Mouse (Mus musculus): ENCODE measurements at regions not wholly inside any gene's neighbourhood (a gene's known extent, or its start where the extent isn't known, plus 50 kb on each side); places are given as distances from the start of the nearest gene placed in this dataset.
A peak's percentile ranks its signal among the peaks of the same experiment; 100 is the strongest.

GRCm38 (mm10) chr12:106173211-106173610 is 163.2 kb downstream of the Vrk1 start:
- WGBS = 43% methylated on average over 8 of the region's 8 CpGs
- Histone ChIP-seq H3K9me3 (replicated peaks) (no peaks in the 10 kb centered on the region), H3K4me1 (replicated peaks) (peaks cover 17% of the 10 kb centered on the region; the same call in 1 of the 2 replicates), H3K4me3 (no peak overlapping the region), H3K9ac (no peak overlapping the region), H3K27me3 (peaks cover 42% of the 10 kb centered on the region), H3K36me3 (no peaks in the 10 kb centered on the region), H3K27ac (no peak overlapping the region), H3K4me2 (no peak overlapping the region)
- no peak for ATAC-seq (replicated peaks; ENCODE audit: insufficient number of reproducible peaks, insufficient read depth, low FRiP score, low read depth)

- H3K4me1 ChIP-seq (replicated peaks) = peaks cover 17% of the 10 kb centered on the region; the same call in 1 of the 2 replicates
- no peak overlapping the region; the same call in 1 of the 2 replicates for H3K9ac ChIP-seq
- ATAC-seq (replicated peaks; ENCODE audit: insufficient number of reproducible peaks, insufficient read depth, low FRiP score, low read depth) = no peak
- peak overlapping the region; percentile 92 for H3K4me2 ChIP-seq
- WGBS = under 1% methylated on average over 39 of the region's 39 CpGs
- H3K4me3 ChIP-seq = peak overlapping the region; percentile 51
- H3K27ac ChIP-seq = no peak overlapping the region
- no peaks in the 10 kb centered on the region for H3K9me3 ChIP-seq (replicated peaks)
- peaks cover 42% of the 10 kb centered on the region for H3K27me3 ChIP-seq
- no peaks in the 10 kb centered on the region for H3K36me3 ChIP-seq
Observed at GRCm38 (mm10) chr12:106174070-106174980, 164.3 kb downstream of the Vrk1 start.

GRCm38 (mm10) chr12:106174981-106175700 is 165.1 kb downstream of the Vrk1 start:
- WGBS = 5% methylated on average over 27 of the region's 27 CpGs
- H3K27me3 ChIP-seq = peaks cover 42% of the 10 kb centered on the region
- H3K9me3 ChIP-seq (replicated peaks) = no peaks in the 10 kb centered on the region
- H3K36me3 ChIP-seq = no peaks in the 10 kb centered on the region
- peak overlapping the region; percentile 92 for H3K4me2 ChIP-seq
- peak overlapping the region; percentile 51 for H3K4me3 ChIP-seq
- no peak overlapping the region for H3K9ac ChIP-seq
- ATAC-seq (replicated peaks; ENCODE audit: insufficient number of reproducible peaks, insufficient read depth, low FRiP score, low read depth) = no peak
- peaks cover 17% of the 10 kb centered on the region; the same call in 1 of the 2 replicates for H3K4me1 ChIP-seq (replicated peaks)
- no peak overlapping the region for H3K27ac ChIP-seq

GRCm38 (mm10) chr12:106177302-106177701 is 167.3 kb downstream of the Vrk1 start:
- peaks cover 17% of the 10 kb centered on the region; the same call in 1 of the 2 replicates for H3K4me1 ChIP-seq (replicated peaks)
- H3K9me3 ChIP-seq (replicated peaks) = no peaks in the 10 kb centered on the region
- no peak overlapping the region for H3K4me3 ChIP-seq
- no peaks in the 10 kb centered on the region for H3K36me3 ChIP-seq
- H3K27ac ChIP-seq = no peak overlapping the region
- 56% methylated on average over 4 of the region's 4 CpGs for WGBS
- no peak overlapping the region for H3K9ac ChIP-seq
- no peak overlapping the region for H3K4me2 ChIP-seq
- ATAC-seq (replicated peaks; ENCODE audit: insufficient number of reproducible peaks, insufficient read depth, low FRiP score, low read depth) = no peak
- peaks cover 42% of the 10 kb centered on the region for H3K27me3 ChIP-seq

GRCm38 (mm10) chr12:106177861-106178260 is 167.8 kb downstream of the Vrk1 start:
- ATAC-seq (replicated peaks; ENCODE audit: insufficient number of reproducible peaks, insufficient read depth, low FRiP score, low read depth) = no peak
- H3K27me3 ChIP-seq = peaks cover 36% of the 10 kb centered on the region
- 65% methylated on average over 3 of the region's 3 CpGs for WGBS

GRCm38 (mm10) chr12:106178688-106179205 is 168.7 kb downstream of the Vrk1 start:
- 81% methylated on average over 11 of the region's 11 CpGs for WGBS
- Histone ChIP-seq H3K4me2 (no peak overlapping the region), H3K4me1 (replicated peaks) (peaks cover 15% of the 10 kb centered on the region; the same call in 1 of the 2 replicates), H3K36me3 (no peaks in the 10 kb centered on the region), H3K9me3 (replicated peaks) (no peaks in the 10 kb centered on the region), H3K9ac (no peak overlapping the region), H3K4me3 (no peak overlapping the region), H3K27me3 (peaks cover 28% of the 10 kb centered on the region), H3K27ac (no peak overlapping the region)
- ATAC-seq (replicated peaks; ENCODE audit: insufficient number of reproducible peaks, insufficient read depth, low FRiP score, low read depth) = no peak

More at GRCm38 (mm10) chr12:106177861-106178260, 167.8 kb downstream of the Vrk1 start:
- H3K9ac ChIP-seq = no peak overlapping the region
- H3K4me1 ChIP-seq (replicated peaks) = peaks cover 17% of the 10 kb centered on the region; the same call in 1 of the 2 replicates
- H3K36me3 ChIP-seq = no peaks in the 10 kb centered on the region
- H3K4me3 ChIP-seq = no peak overlapping the region
- no peak overlapping the region for H3K4me2 ChIP-seq
- no peaks in the 10 kb centered on the region for H3K9me3 ChIP-seq (replicated peaks)
- H3K27ac ChIP-seq = no peak overlapping the region

- Histone ChIP-seq H3K36me3 (no peaks in the 10 kb centered on the region), H3K27me3 (peaks cover 6% of the 10 kb centered on the region; the same call in 1 of the 2 replicates), H3K4me1 (replicated peaks) (no peaks in the 10 kb centered on the region), H3K9me3 (replicated peaks) (no peaks in the 10 kb centered on the region), H3K4me3 (no peak overlapping the region), H3K27ac (no peak overlapping the region), H3K9ac (no peak overlapping the region), H3K4me2 (no peak overlapping the region)
- 71% methylated on average over 7 of the region's 7 CpGs for WGBS
- ATAC-seq (replicated peaks; ENCODE audit: insufficient number of reproducible peaks, insufficient read depth, low FRiP score, low read depth) = no peak
Observed at GRCm38 (mm10) chr12:106182923-106183322, 172.9 kb downstream of the Vrk1 start.

GRCm38 (mm10) chr12:106183973-106184372 is 173.9 kb downstream of the Vrk1 start:
- no peak overlapping the region for H3K9ac ChIP-seq
- H3K36me3 ChIP-seq = no peaks in the 10 kb centered on the region
- H3K4me2 ChIP-seq = no peak overlapping the region
- H3K9me3 ChIP-seq (replicated peaks) = no peaks in the 10 kb centered on the region
- no peak overlapping the region for H3K4me3 ChIP-seq
- no peak overlapping the region for H3K27ac ChIP-seq
- H3K27me3 ChIP-seq = peaks cover 6% of the 10 kb centered on the region; the same call in 1 of the 2 replicates
- H3K4me1 ChIP-seq (replicated peaks) = no peaks in the 10 kb centered on the region
- no peak for ATAC-seq (replicated peaks; ENCODE audit: insufficient number of reproducible peaks, insufficient read depth, low FRiP score, low read depth)
- WGBS = 65% methylated on average over 5 of the region's 5 CpGs

GRCm38 (mm10) chr12:106185398-106186077 is 175.5 kb downstream of the Vrk1 start:
- peaks cover 5% of the 10 kb centered on the region; the same call in 1 of the 2 replicates for H3K27me3 ChIP-seq
- no peaks in the 10 kb centered on the region for H3K36me3 ChIP-seq
- H3K27ac ChIP-seq = no peak overlapping the region
- no peak for ATAC-seq (replicated peaks; ENCODE audit: insufficient number of reproducible peaks, insufficient read depth, low FRiP score, low read depth)
- no peak overlapping the region for H3K4me3 ChIP-seq
- H3K9me3 ChIP-seq (replicated peaks) = no peaks in the 10 kb centered on the region
- no peak overlapping the region for H3K4me2 ChIP-seq
- no peaks in the 10 kb centered on the region for H3K4me1 ChIP-seq (replicated peaks)
- 59% methylated on average over 18 of the region's 18 CpGs for whole genome bisulfite sequencing
- H3K9ac ChIP-seq = no peak overlapping the region

GRCm38 (mm10) chr12:106186501-106186900 is 176.5 kb downstream of the Vrk1 start:
- 88% methylated on average over 10 of the region's 10 CpGs for WGBS
- no peak for ATAC-seq (replicated peaks; ENCODE audit: insufficient number of reproducible peaks, insufficient read depth, low FRiP score, low read depth)
- Histone ChIP-seq H3K4me3 (no peak overlapping the region), H3K27ac (no peak overlapping the region), H3K4me2 (no peak overlapping the region), H3K36me3 (no peaks in the 10 kb centered on the region), H3K4me1 (replicated peaks) (no peaks in the 10 kb centered on the region), H3K27me3 (peaks cover 3% of the 10 kb centered on the region; the same call in 1 of the 2 replicates), H3K9me3 (replicated peaks) (no peaks in the 10 kb centered on the region), H3K9ac (no peak overlapping the region)

- no peak overlapping the region for H3K27ac ChIP-seq
- H3K4me3 ChIP-seq = no peak overlapping the region
- H3K9me3 ChIP-seq (replicated peaks) = no peaks in the 10 kb centered on the region
- ATAC-seq (replicated peaks; ENCODE audit: insufficient number of reproducible peaks, insufficient read depth, low FRiP score, low read depth) = no peak
- WGBS = 85% methylated on average over 7 of the region's 7 CpGs
- no peaks in the 10 kb centered on the region for H3K36me3 ChIP-seq
- H3K27me3 ChIP-seq = no peaks in the 10 kb centered on the region; the same call in 1 of the 2 replicates
- H3K4me1 ChIP-seq (replicated peaks) = no peaks in the 10 kb centered on the region
- no peak overlapping the region for H3K9ac ChIP-seq
- no peak overlapping the region for H3K4me2 ChIP-seq
Observed at GRCm38 (mm10) chr12:106191771-106192170, 181.7 kb downstream of the Vrk1 start.
